In genomic region chr1:135688686-135689085, GRCm38 (mm10) we compare ENCODE assay signal across 8 mouse cellular contexts. TPM values are rescaled to one million over a fixed set of nuclear protein-coding genes. Genes with fewer than 3 reads are reported as not detected.
DNase-seq lines count a peak whose midpoint lies in the region; ATAC-seq and TF ChIP-seq lines count a peak whose summit lies in the region.

No protein-coding gene starts in this region.

- no peak for TF ChIP-seq CTCF in kidney, postnatal 0 days (IDR thresholded peaks at IDR 0.05; ENCODE audit: low read depth)
- TF ChIP-seq CTCF in midbrain, postnatal 0 days (IDR thresholded peaks at IDR 0.05), result no peak

- peak overlapping the region; percentile 97 for H3K4me2 ChIP-seq in kidney, postnatal 0 days (ENCODE audit: low read length)
- H3K4me2 ChIP-seq in intestine, embryonic 15.5 days (replicated peaks), result peak overlapping the region; percentile 98
- H3K4me2 ChIP-seq in midbrain, postnatal 0 days (ENCODE audit: low read depth, low read length, poor library complexity, severe bottlenecking), result peak overlapping the region; percentile 100

- H3K27me3 ChIP-seq in kidney, postnatal 0 days (ENCODE audit: insufficient read depth, low read length), result no peaks in the 10 kb centered on the region
- H3K27me3 ChIP-seq in embryonic facial prominence, embryonic 10.5 days (replicated peaks; ENCODE audit: low read depth, poor library complexity, severe bottlenecking), result peaks cover 71% of the 10 kb centered on the region
- H3K27me3 ChIP-seq in intestine, embryonic 15.5 days (replicated peaks), result no peaks in the 10 kb centered on the region
- no peaks in the 10 kb centered on the region for H3K27me3 ChIP-seq in midbrain, postnatal 0 days (ENCODE audit: insufficient read depth, low read length)

- peaks cover 5% of the 10 kb centered on the region for H3K4me1 ChIP-seq in kidney, postnatal 0 days (replicated peaks; ENCODE audit: insufficient read depth, low read length)
- H3K4me1 ChIP-seq in embryonic facial prominence, embryonic 10.5 days, result peaks cover 47% of the 10 kb centered on the region
- H3K4me1 ChIP-seq in intestine, embryonic 15.5 days (replicated peaks), result peaks cover 44% of the 10 kb centered on the region
- peaks cover 5% of the 10 kb centered on the region; the same call in 1 of the 2 replicates for H3K4me1 ChIP-seq in midbrain, postnatal 0 days (ENCODE audit: insufficient read depth, low read length)

- peak overlapping the region; percentile 76; the same call in 1 of the 2 replicates for H3K9ac ChIP-seq in kidney, postnatal 0 days (ENCODE audit: low read depth, low read length)
- H3K9ac ChIP-seq in intestine, embryonic 15.5 days, result peak overlapping the region; percentile 86
- H3K9ac ChIP-seq in midbrain, postnatal 0 days (replicated peaks; ENCODE audit: low read length, poor library complexity, severe bottlenecking), result no peak overlapping the region

- peak overlapping the region; percentile 85 for H3K27ac ChIP-seq in kidney, postnatal 0 days
- peak overlapping the region; percentile 92 for H3K27ac ChIP-seq in embryonic facial prominence, embryonic 10.5 days (replicated peaks)
- H3K27ac ChIP-seq in intestine, embryonic 15.5 days, result peak overlapping the region; percentile 90
- H3K27ac ChIP-seq in midbrain, postnatal 0 days (ENCODE audit: low read depth, low read length), result no peak overlapping the region

- H3K4me3 ChIP-seq in kidney, postnatal 0 days (replicated peaks; ENCODE audit: low read depth, low read length), result peak overlapping the region; percentile 74; the same call in 1 of the 2 replicates
- H3K4me3 ChIP-seq in embryonic facial prominence, embryonic 10.5 days, result peak overlapping the region; percentile 84
- peak overlapping the region; percentile 75 for H3K4me3 ChIP-seq in intestine, embryonic 15.5 days (replicated peaks)
- peak overlapping the region; percentile 71 for H3K4me3 ChIP-seq in midbrain, postnatal 0 days (ENCODE audit: low read depth, low read length)

- WGBS in kidney, postnatal 0 days, result 25% methylated on average over 6 of the region's 6 CpGs
- WGBS in embryonic facial prominence, embryonic 10.5 days, result 9% methylated on average over 6 of the region's 6 CpGs
- WGBS in intestine, embryonic 15.5 days, result 26% methylated on average over 6 of the region's 6 CpGs
- WGBS in midbrain, postnatal 0 days, result 35% methylated on average over 6 of the region's 6 CpGs

- ATAC-seq in kidney, postnatal 0 days (replicated peaks; ENCODE audit: low FRiP score, low read depth), result no peak
- no peak for ATAC-seq in intestine, embryonic 15.5 days
- ATAC-seq in midbrain, postnatal 0 days (ENCODE audit: low FRiP score), result no peak

- DNase-seq in kidney, postnatal 0 days (ENCODE audit: low spot score), result no peak
- DNase-seq in kidney, adult 18-20 months, result no peak
- peak; percentile 35 for DNase-seq in embryonic facial prominence, embryonic 10.5 days (ENCODE audit: low spot score)
- no peak for DNase-seq in midbrain, postnatal 0 days (ENCODE audit: low spot score)
- DNase-seq in ovary, postnatal 14 days (ENCODE audit: low spot score), result no peak
- DNase-seq in ovary, postnatal 10 days (ENCODE audit: low spot score), result no peak
- no peak for DNase-seq in right cerebral cortex, adult 18-20 months

- H3K36me3 ChIP-seq in kidney, postnatal 0 days (ENCODE audit: insufficient read depth, low read length), result no peaks in the 10 kb centered on the region
- H3K36me3 ChIP-seq in embryonic facial prominence, embryonic 10.5 days (replicated peaks), result no peaks in the 10 kb centered on the region
- H3K36me3 ChIP-seq in intestine, embryonic 15.5 days, result no peaks in the 10 kb centered on the region
- H3K36me3 ChIP-seq in midbrain, postnatal 0 days (ENCODE audit: insufficient read depth, low read length), result no peaks in the 10 kb centered on the region

- no peaks in the 10 kb centered on the region for H3K9me3 ChIP-seq in kidney, postnatal 0 days (replicated peaks; ENCODE audit: low read length)
- no peaks in the 10 kb centered on the region for H3K9me3 ChIP-seq in embryonic facial prominence, embryonic 10.5 days
- H3K9me3 ChIP-seq in intestine, embryonic 15.5 days, result no peaks in the 10 kb centered on the region
- H3K9me3 ChIP-seq in midbrain, postnatal 0 days (ENCODE audit: low read length), result no peaks in the 10 kb centered on the region

RNA-seq across cellular contexts. Expression of gene Csrp1, which starts 31.2 kb away (rescaled TPM):
- polyA plus RNA-seq in kidney, postnatal 0 days (2015; fragmentation: Nextera tagmentation; extraction: Ambion mirVana), result 189 and 190 TPM in 2 replicates
- polyA plus RNA-seq in embryonic facial prominence, embryonic 10.5 days (2016; fragmentation: Nextera tagmentation; extraction: Ambion mirVana), result 47.4 and 51.9 TPM in 2 replicates
- polyA plus RNA-seq in intestine, embryonic 15.5 days (2015; fragmentation: Nextera tagmentation; extraction: Ambion mirVana), result 203 and 215 TPM in 2 replicates
- 48.1 and 64.3 TPM in 2 replicates for total RNA-seq in midbrain, postnatal 0 days (2014; rRNA removed)
- polyA plus RNA-seq in midbrain, postnatal 0 days (2015; fragmentation: Nextera tagmentation; extraction: Ambion mirVana), result 21.6 and 25.1 TPM in 2 replicates
